Mouse (Mus musculus): ENCODE measurements at regions not wholly inside any gene's neighbourhood (a gene's known extent, or its start where the extent isn't known, plus 50 kb on each side); places are given as distances from the start of the nearest gene placed in this dataset.

DNA sequence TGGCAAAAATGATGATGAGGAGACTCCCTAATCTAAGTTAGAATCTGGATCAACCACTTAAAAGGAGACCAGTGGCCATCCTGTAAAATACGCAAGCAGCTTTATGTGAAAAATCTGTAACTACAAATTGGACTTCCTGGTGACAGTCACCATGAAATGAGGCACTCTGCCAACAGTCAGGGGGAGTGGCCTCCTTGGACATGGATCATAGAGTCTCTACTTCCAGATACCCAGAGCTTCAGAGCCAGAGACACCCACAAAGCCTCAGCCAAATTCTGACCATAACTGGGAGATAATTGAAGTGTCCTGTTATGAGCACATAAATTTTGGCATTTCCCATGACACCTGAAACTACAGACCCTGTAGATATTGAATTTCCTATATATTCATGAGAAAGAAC lies 1359.3 kb upstream of the A1bg start:
- WGBS, result 83% methylated on average over 1 of the region's 1 CpGs
- Histone ChIP-seq H3K4me2 (replicated peaks) (no peak overlapping the region), H3K36me3 (no peaks in the 10 kb centered on the region), H3K9me3 (no peaks in the 10 kb centered on the region), H3K27me3 (no peaks in the 10 kb centered on the region), H3K9ac (replicated peaks) (no peak overlapping the region), H3K4me1 (peaks cover 26% of the 10 kb centered on the region), H3K27ac (replicated peaks) (no peak overlapping the region), H3K4me3 (no peak overlapping the region)
- no peak for ATAC-seq (replicated peaks)

GRCm38 (mm10) chr15:62279526-62279925 lies 1356.7 kb upstream of the A1bg start:
- H3K9ac ChIP-seq (replicated peaks), result no peak overlapping the region
- peaks cover 15% of the 10 kb centered on the region for H3K4me1 ChIP-seq
- no peaks in the 10 kb centered on the region for H3K9me3 ChIP-seq
- no peak overlapping the region for H3K4me3 ChIP-seq
- no peaks in the 10 kb centered on the region for H3K36me3 ChIP-seq
- H3K27ac ChIP-seq (replicated peaks), result no peak overlapping the region
- no peak for ATAC-seq (replicated peaks)
- H3K27me3 ChIP-seq, result no peaks in the 10 kb centered on the region
- WGBS, result 90% methylated on average over 2 of the region's 2 CpGs
- no peak overlapping the region for H3K4me2 ChIP-seq (replicated peaks)

DNA sequence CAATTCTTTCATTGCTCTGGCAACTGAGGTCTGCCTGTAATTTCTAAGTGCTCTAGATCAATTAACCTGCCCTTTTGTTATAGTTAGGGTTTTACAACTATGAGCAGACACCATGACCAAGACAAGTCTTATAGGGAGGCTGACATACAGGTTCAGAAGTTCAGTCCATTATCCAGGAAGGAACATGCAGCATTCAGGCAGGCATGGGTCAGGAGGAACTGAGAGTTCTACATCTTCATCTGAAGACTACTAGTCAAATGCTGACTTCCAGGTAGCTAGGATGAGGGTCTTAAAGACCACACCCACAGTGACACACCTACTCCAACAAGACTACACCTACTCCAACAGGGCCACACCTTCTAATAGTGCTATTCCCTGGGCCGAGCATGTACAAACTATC lies 1352.0 kb upstream of the A1bg start:
- Histone ChIP-seq H3K4me1 (no peaks in the 10 kb centered on the region), H3K9ac (replicated peaks) (no peak overlapping the region), H3K9me3 (no peaks in the 10 kb centered on the region), H3K36me3 (no peaks in the 10 kb centered on the region), H3K27me3 (no peaks in the 10 kb centered on the region), H3K4me3 (no peak overlapping the region), H3K27ac (replicated peaks) (no peak overlapping the region), H3K4me2 (replicated peaks) (no peak overlapping the region)
- 94% methylated on average over 1 of the region's 1 CpGs for WGBS
- no peak for ATAC-seq (replicated peaks)

GRCm38 (mm10) chr15:62273855-62274488 lies 1351.2 kb upstream of the A1bg start:
- 91% methylated on average over 1 of the region's 1 CpGs for WGBS
- no peak overlapping the region for H3K4me3 ChIP-seq
- H3K27me3 ChIP-seq, result no peaks in the 10 kb centered on the region
- H3K9me3 ChIP-seq, result no peaks in the 10 kb centered on the region
- H3K36me3 ChIP-seq, result no peaks in the 10 kb centered on the region
- no peak overlapping the region for H3K27ac ChIP-seq (replicated peaks)
- H3K4me2 ChIP-seq (replicated peaks), result no peak overlapping the region
- no peaks in the 10 kb centered on the region for H3K4me1 ChIP-seq
- ATAC-seq (replicated peaks), result no peak
- H3K9ac ChIP-seq (replicated peaks), result no peak overlapping the region

DNA sequence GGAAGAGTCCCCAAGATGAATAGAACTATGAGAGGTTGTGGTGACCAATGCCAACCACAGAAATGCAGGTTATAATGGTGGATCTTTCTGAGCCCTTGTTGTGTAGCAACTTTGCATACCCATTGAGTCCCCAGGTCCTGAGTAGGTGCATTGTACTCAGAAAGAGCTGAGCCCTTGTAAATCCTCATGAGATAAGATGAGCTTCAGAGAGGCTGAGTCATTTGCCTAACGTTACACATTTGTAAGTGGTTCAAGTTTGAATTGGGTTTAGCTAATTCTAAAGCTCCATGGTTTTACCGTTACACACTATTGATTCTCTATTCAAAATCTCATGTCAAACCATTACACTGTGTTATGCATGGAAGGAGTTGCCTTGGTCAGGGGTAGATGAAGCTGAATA lies 1349.9 kb upstream of the A1bg start:
- H3K4me3 ChIP-seq, result no peak overlapping the region
- no peaks in the 10 kb centered on the region for H3K4me1 ChIP-seq
- no peak for ATAC-seq (replicated peaks)
- WGBS, result 85% methylated on average over 2 of the region's 2 CpGs
- no peak overlapping the region for H3K9ac ChIP-seq (replicated peaks)
- H3K27ac ChIP-seq (replicated peaks), result no peak overlapping the region
- no peaks in the 10 kb centered on the region for H3K27me3 ChIP-seq
- no peak overlapping the region for H3K4me2 ChIP-seq (replicated peaks)
- H3K9me3 ChIP-seq, result no peaks in the 10 kb centered on the region
- H3K36me3 ChIP-seq, result no peaks in the 10 kb centered on the region

GRCm38 (mm10) chr15:62271428-62271827 lies 1348.6 kb upstream of the A1bg start:
- Histone ChIP-seq H3K4me1 (no peaks in the 10 kb centered on the region), H3K4me3 (no peak overlapping the region), H3K9me3 (no peaks in the 10 kb centered on the region), H3K9ac (replicated peaks) (no peak overlapping the region), H3K36me3 (no peaks in the 10 kb centered on the region), H3K27ac (replicated peaks) (no peak overlapping the region), H3K4me2 (replicated peaks) (no peak overlapping the region), H3K27me3 (no peaks in the 10 kb centered on the region)
- no peak for ATAC-seq (replicated peaks)
- 98% methylated on average over 2 of the region's 2 CpGs for WGBS

- Histone ChIP-seq H3K4me3 (no peak overlapping the region), H3K36me3 (no peaks in the 10 kb centered on the region), H3K27ac (replicated peaks) (no peak overlapping the region), H3K4me2 (replicated peaks) (no peak overlapping the region), H3K4me1 (no peaks in the 10 kb centered on the region), H3K27me3 (no peaks in the 10 kb centered on the region), H3K9me3 (no peaks in the 10 kb centered on the region), H3K9ac (replicated peaks) (no peak overlapping the region)
- no peak for ATAC-seq (replicated peaks)
- WGBS, result 81% methylated on average over 2 of the region's 2 CpGs
These were observed 1345.4 kb upstream of the A1bg start for GRCm38 (mm10) chr15:62268189-62268588.

- no peak overlapping the region for H3K4me2 ChIP-seq (replicated peaks)
- no peaks in the 10 kb centered on the region for H3K4me1 ChIP-seq
- no peak overlapping the region for H3K4me3 ChIP-seq
- H3K9ac ChIP-seq (replicated peaks), result no peak overlapping the region
- no peak overlapping the region for H3K27ac ChIP-seq (replicated peaks)
- H3K36me3 ChIP-seq, result no peaks in the 10 kb centered on the region
- whole genome bisulfite sequencing, result 87% methylated on average over 6 of the region's 6 CpGs
- no peak for ATAC-seq (replicated peaks)
- no peaks in the 10 kb centered on the region for H3K9me3 ChIP-seq
- no peaks in the 10 kb centered on the region for H3K27me3 ChIP-seq
These were observed 1344.7 kb upstream of the A1bg start for GRCm38 (mm10) chr15:62267536-62267935.

DNA sequence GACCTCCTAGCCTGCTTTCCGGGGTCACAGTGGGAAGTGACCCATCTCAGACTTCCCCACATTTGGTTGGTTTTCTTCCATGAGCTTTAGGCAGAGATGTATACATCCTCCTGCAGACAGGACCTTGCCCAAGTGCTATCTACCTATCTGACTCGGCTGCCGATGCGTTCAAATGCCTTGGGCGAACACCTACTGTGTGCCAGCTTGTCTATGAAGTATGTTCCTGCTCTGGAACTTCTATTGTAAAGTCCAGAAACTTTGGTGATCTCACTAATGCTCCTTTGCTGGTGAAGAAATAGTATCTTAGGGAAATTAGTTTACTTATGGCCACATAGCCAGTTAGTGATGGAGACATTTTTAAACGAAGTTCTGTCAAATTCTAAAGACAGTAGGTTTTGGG lies 1343.2 kb upstream of the A1bg start:
- no peak for ATAC-seq (replicated peaks)
- Histone ChIP-seq H3K9me3 (no peaks in the 10 kb centered on the region), H3K4me1 (no peaks in the 10 kb centered on the region), H3K4me3 (no peak overlapping the region), H3K36me3 (no peaks in the 10 kb centered on the region), H3K9ac (replicated peaks) (no peak overlapping the region), H3K4me2 (replicated peaks) (no peak overlapping the region), H3K27ac (replicated peaks) (no peak overlapping the region), H3K27me3 (no peaks in the 10 kb centered on the region)
- 95% methylated on average over 6 of the region's 6 CpGs for WGBS

- H3K36me3 ChIP-seq, result no peaks in the 10 kb centered on the region
- WGBS, result 85% methylated on average over 4 of the region's 4 CpGs
- ATAC-seq (replicated peaks), result no peak
- no peak overlapping the region for H3K9ac ChIP-seq (replicated peaks)
- H3K27ac ChIP-seq (replicated peaks), result no peak overlapping the region
- no peaks in the 10 kb centered on the region for H3K9me3 ChIP-seq
- no peak overlapping the region for H3K4me3 ChIP-seq
- H3K4me1 ChIP-seq, result no peaks in the 10 kb centered on the region
- no peaks in the 10 kb centered on the region for H3K27me3 ChIP-seq
- no peak overlapping the region for H3K4me2 ChIP-seq (replicated peaks)
These were observed 1342.7 kb upstream of the A1bg start for GRCm38 (mm10) chr15:62265484-62265937.

DNA sequence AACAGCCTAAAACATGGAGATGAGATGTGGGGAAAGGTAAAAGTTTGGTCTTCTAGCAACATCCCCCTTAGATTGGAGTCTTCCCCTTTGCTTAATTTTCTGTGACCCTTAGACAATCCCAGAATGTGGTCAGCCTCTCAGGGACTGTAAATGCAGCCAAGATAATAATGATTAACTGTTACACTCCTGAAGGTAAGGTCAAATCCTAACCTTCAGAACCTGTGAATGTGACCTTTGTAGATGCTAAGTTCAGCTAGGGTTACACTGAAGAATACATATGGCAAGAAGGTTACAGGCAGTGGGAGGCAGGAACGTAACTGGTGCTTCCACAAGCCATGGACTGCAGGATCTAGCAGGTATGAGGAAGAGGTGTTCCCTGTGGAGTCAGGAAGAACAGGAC lies 1342.2 kb upstream of the A1bg start:
- no peaks in the 10 kb centered on the region for H3K36me3 ChIP-seq
- H3K9me3 ChIP-seq, result no peaks in the 10 kb centered on the region
- H3K27ac ChIP-seq (replicated peaks), result no peak overlapping the region
- H3K4me2 ChIP-seq (replicated peaks), result no peak overlapping the region
- no peak overlapping the region for H3K9ac ChIP-seq (replicated peaks)
- no peak overlapping the region for H3K4me3 ChIP-seq
- H3K4me1 ChIP-seq, result no peaks in the 10 kb centered on the region
- H3K27me3 ChIP-seq, result no peaks in the 10 kb centered on the region
- 86% methylated on average over 1 of the region's 1 CpGs for WGBS
- ATAC-seq (replicated peaks), result no peak

- Histone ChIP-seq H3K36me3 (no peaks in the 10 kb centered on the region), H3K4me1 (no peaks in the 10 kb centered on the region), H3K9ac (replicated peaks) (no peak overlapping the region), H3K4me2 (replicated peaks) (no peak overlapping the region), H3K27ac (replicated peaks) (no peak overlapping the region), H3K27me3 (no peaks in the 10 kb centered on the region), H3K4me3 (no peak overlapping the region), H3K9me3 (no peaks in the 10 kb centered on the region)
- ATAC-seq (replicated peaks), result no peak
- 97% methylated on average over 1 of the region's 1 CpGs for WGBS
These were observed 1341.4 kb upstream of the A1bg start for GRCm38 (mm10) chr15:62264183-62264582.

- 95% methylated on average over 5 of the region's 5 CpGs for WGBS
- Histone ChIP-seq H3K27ac (replicated peaks) (no peak overlapping the region), H3K36me3 (no peaks in the 10 kb centered on the region), H3K4me2 (replicated peaks) (no peak overlapping the region), H3K4me1 (peaks cover 8% of the 10 kb centered on the region), H3K27me3 (no peaks in the 10 kb centered on the region), H3K9ac (replicated peaks) (no peak overlapping the region), H3K4me3 (no peak overlapping the region), H3K9me3 (no peaks in the 10 kb centered on the region)
- no peak for ATAC-seq (replicated peaks)
These were observed 1339.7 kb upstream of the A1bg start for GRCm38 (mm10) chr15:62262487-62262886.

Data from forebrain, embryonic 15.5 days (tissue).